Mouse (Mus musculus): ENCODE data around the gene Hipk3.

DNA sequence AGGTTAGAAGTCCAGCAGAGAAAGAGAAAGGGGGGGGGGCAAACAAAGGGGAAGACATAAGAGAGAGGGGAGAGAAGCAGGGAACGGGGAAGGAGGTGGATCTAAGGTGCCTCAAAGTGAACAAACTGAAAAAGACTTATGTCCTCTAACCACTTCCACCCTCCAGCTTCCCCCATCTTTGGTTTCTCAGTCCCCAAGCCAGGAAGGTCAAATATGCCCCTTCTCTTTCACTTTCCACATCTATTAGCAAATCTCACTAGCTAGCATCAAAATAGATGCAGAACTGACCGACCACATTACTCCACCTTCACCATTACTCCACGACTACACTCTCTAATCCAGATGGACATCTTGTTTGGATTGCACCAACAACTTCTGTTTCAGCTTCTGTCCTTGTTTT, 43.6 kb downstream of the Hipk3 start:
- TF ChIP-seq CTCF (IDR thresholded peaks at IDR 0.05; ENCODE audit: control insufficient read depth, insufficient read depth, low read length) (no peak), POLR2A (IDR thresholded peaks at IDR 0.05; ENCODE audit: borderline replicate concordance, control insufficient read depth, low read depth, low read length) (no peak)
